Mouse (Mus musculus) heart, postnatal 14 days (tissue): Measurements from ENCODE around the gene Ikzf3. TPM values are rescaled to one million over a fixed set of nuclear protein-coding genes. Genes with fewer than 3 reads are reported as not detected.

Experiments used
- DNase-seq, 2 experiments: peaks; one replicate each; pipeline ENCODE4 v3.0.0; 2021 to 2022
- intact Hi-C: fragments of 180-260 bp; cut with DNase I; formaldehyde crosslinking; loops from one replicate; pipeline ENCODE4 v1.15.1; 2025
- total RNA-seq, 2 experiments: library from RNA; stranded (reverse); gene quantifications; 2 replicates each; pipeline ENCODE4 v1.2.3; 2021

Gene Ikzf3
- total RNA-seq, 2 experiments from 2014 or later: 0.81 to 5.4 TPM

DNA sequence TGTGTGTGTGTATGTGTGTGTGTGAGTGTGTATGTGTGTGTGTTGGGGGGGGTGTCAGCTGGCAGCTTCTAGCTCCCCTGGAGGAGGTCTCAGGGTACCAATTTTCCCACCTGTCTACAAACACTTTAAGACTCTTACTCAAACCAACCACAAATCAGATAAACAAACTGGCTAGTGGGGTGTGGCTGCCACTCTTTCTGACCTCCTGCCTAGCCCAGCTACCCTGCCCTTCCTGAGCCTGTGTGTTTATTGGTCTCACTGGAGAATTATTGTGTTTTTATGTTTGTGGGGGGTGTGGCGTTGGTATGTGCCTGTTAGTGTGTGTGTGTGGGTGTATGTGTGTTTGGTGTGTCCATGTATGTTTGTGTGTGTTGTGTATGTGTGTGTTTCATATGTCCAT lies 128.8 kb downstream of the Ikzf3 start:
- DNase-seq: no peak
- intact Hi-C loops: no loop called here

Other genes with a start within 250 kb of the Ikzf3 start
- gene Neurod2, start 216.4 kb downstream of the Ikzf3 start, total RNA-seq: not detected
- gene Ppp1r1b, start 197.6 kb downstream of the Ikzf3 start, total RNA-seq: 1 to 10 TPM; 1.8 to 3.0 TPM
- 10 to 100 TPM; 21.7 to 23.3 TPM for gene Stard3, start 187.7 kb downstream of the Ikzf3 start, total RNA-seq
- 100 to 1,000 TPM; 841 to 967 TPM for gene Tcap, start 162.2 kb downstream of the Ikzf3 start, total RNA-seq
- under 1 TPM; 0.41 to 0.61 TPM for gene Pnmt, start 159.6 kb downstream of the Ikzf3 start, total RNA-seq
- 10 to 100 TPM; 11.7 to 11.9 TPM for gene Pgap3, start 145.5 kb downstream of the Ikzf3 start, total RNA-seq
- gene Erbb2, start 133.6 kb downstream of the Ikzf3 start, total RNA-seq: 10 to 100 TPM; 11.3 TPM
- gene Mien1, start 107.0 kb downstream of the Ikzf3 start, total RNA-seq: 10 to 100 TPM; 44.6 to 52.6 TPM
- under 1 TPM in 1 of 2 experiments, not detected in 1; 0.36 TPM for gene Grb7, start 99.6 kb downstream of the Ikzf3 start, total RNA-seq
- gene Zpbp2, start 5.1 kb upstream of the Ikzf3 start, total RNA-seq: not detected
- 10 to 100 TPM; 35.0 to 37.1 TPM for gene Ormdl3, start 41.3 kb upstream of the Ikzf3 start, total RNA-seq
- gene Lrrc3c, start 52.3 kb upstream of the Ikzf3 start, total RNA-seq: not detected
- gene Gm12355, start 79.6 kb upstream of the Ikzf3 start, total RNA-seq: 10 to 100 TPM in 1 of 2 experiments, 1 to 10 TPM in 1; 8.8 to 12.9 TPM
- gene Gsdma3, start 80.3 kb upstream of the Ikzf3 start, total RNA-seq: 1 to 10 TPM; 4.4 to 4.5 TPM
- under 1 TPM; 0.22 to 0.50 TPM for gene Gsdma2, start 100.7 kb upstream of the Ikzf3 start, total RNA-seq
- gene Gsdma, start 118.3 kb upstream of the Ikzf3 start, total RNA-seq: not detected
- gene Psmd3, start 136.5 kb upstream of the Ikzf3 start, total RNA-seq: 100 to 1,000 TPM; 110 TPM
- not detected for gene Csf3, start 155.2 kb upstream of the Ikzf3 start, total RNA-seq
- 10 to 100 TPM; 49.5 to 49.8 TPM for gene Med24, start 183.4 kb upstream of the Ikzf3 start, total RNA-seq
- gene Thra, start 194.6 kb upstream of the Ikzf3 start, total RNA-seq: 100 to 1,000 TPM; 123 to 130 TPM
- gene Nr1d1, start 229.3 kb upstream of the Ikzf3 start, total RNA-seq: 10 to 100 TPM; 20.7 to 31.5 TPM
- gene Msl1, start 249.5 kb upstream of the Ikzf3 start, total RNA-seq: 10 to 100 TPM; 71.2 to 71.8 TPM